9 mouse cellular contexts compared by ENCODE assay signal in genomic region chr10:61417672-61418071, GRCm38 (mm10). TPM values are rescaled to one million over a fixed set of nuclear protein-coding genes. Genes with fewer than 3 reads are reported as not detected.
DNase-seq lines count a peak whose midpoint lies in the region; ATAC-seq and TF ChIP-seq lines count a peak whose summit lies in the region.
"Had no signal": no experiment of that assay in that cellular context is flagged by ENCODE, and none has a peak within 500 bp of the region (broad histone marks: within the 10 kb centered on the region; RNA-seq: fewer than 3 reads in every experiment).

Gene Nodal (plus strand): TSS chr10:61417972.

- peaks cover 20% of the 10 kb centered on the region for H3K4me1 ChIP-seq in kidney, embryonic 15.5 days
- H3K4me1 ChIP-seq in embryonic facial prominence, embryonic 13.5 days: peaks cover 11% of the 10 kb centered on the region
- H3K4me1 ChIP-seq in hindbrain, postnatal 0 days (ENCODE audit: insufficient read depth, low read length): peaks cover 6% of the 10 kb centered on the region; the same call in 1 of the 2 replicates
- peaks cover 10% of the 10 kb centered on the region for H3K4me1 ChIP-seq in midbrain, embryonic 16.5 days (ENCODE audit: control insufficient read depth, insufficient read depth, low read length)

- TF ChIP-seq CTCF in hindbrain, postnatal 0 days (IDR thresholded peaks at IDR 0.05; ENCODE audit: low read depth): no peak

- ATAC-seq in kidney, embryonic 15.5 days (replicated peaks; ENCODE audit: low FRiP score): no peak
- ATAC-seq in embryonic facial prominence, embryonic 13.5 days (ENCODE audit: insufficient number of reproducible peaks, insufficient read depth, low FRiP score, low TSS enrichment, low read depth): no peak
- 0 out of 2 replicates have a peak, but pooled peaks have one; percentile 20 for ATAC-seq in hindbrain, postnatal 0 days
- no peak for ATAC-seq in midbrain, embryonic 16.5 days

- H3K36me3 ChIP-seq in kidney, embryonic 15.5 days: no peaks in the 10 kb centered on the region
- H3K36me3 ChIP-seq in embryonic facial prominence, embryonic 13.5 days: no peaks in the 10 kb centered on the region
- no peaks in the 10 kb centered on the region for H3K36me3 ChIP-seq in hindbrain, postnatal 0 days (ENCODE audit: insufficient read depth, low read length)
- no peaks in the 10 kb centered on the region for H3K36me3 ChIP-seq in midbrain, embryonic 16.5 days (ENCODE audit: control insufficient read depth, insufficient read depth, low read length)

- H3K9me3 ChIP-seq in kidney, embryonic 15.5 days (replicated peaks): no peaks in the 10 kb centered on the region
- no peaks in the 10 kb centered on the region for H3K9me3 ChIP-seq in embryonic facial prominence, embryonic 13.5 days
- H3K9me3 ChIP-seq in hindbrain, postnatal 0 days (ENCODE audit: low read length): no peaks in the 10 kb centered on the region
- H3K9me3 ChIP-seq in midbrain, embryonic 16.5 days (replicated peaks; ENCODE audit: control insufficient read depth, low read length, poor library complexity, severe bottlenecking): no peaks in the 10 kb centered on the region

- peak within 1 kb of the TSS; percentile 83 for H3K4me2 ChIP-seq in kidney, embryonic 15.5 days
- peak within 1 kb of the TSS; percentile 85 for H3K4me2 ChIP-seq in embryonic facial prominence, embryonic 13.5 days
- H3K4me2 ChIP-seq in hindbrain, postnatal 0 days (ENCODE audit: low read depth, low read length): peak within 1 kb of the TSS; percentile 83
- peak within 1 kb of the TSS; percentile 83 for H3K4me2 ChIP-seq in midbrain, embryonic 16.5 days (ENCODE audit: low read length)

- H3K27me3 ChIP-seq in kidney, embryonic 15.5 days: peaks cover 64% of the 10 kb centered on the region
- peaks cover 61% of the 10 kb centered on the region for H3K27me3 ChIP-seq in embryonic facial prominence, embryonic 13.5 days
- peaks cover 33% of the 10 kb centered on the region; the same call in 1 of the 2 replicates for H3K27me3 ChIP-seq in hindbrain, postnatal 0 days (ENCODE audit: insufficient read depth, low read length)
- peaks cover 26% of the 10 kb centered on the region for H3K27me3 ChIP-seq in midbrain, embryonic 16.5 days (ENCODE audit: control insufficient read depth, insufficient read depth, low read depth, low read length)

- peak within 1 kb of the TSS; percentile 46 for H3K4me3 ChIP-seq in kidney, embryonic 15.5 days (replicated peaks)
- peak within 1 kb of the TSS; percentile 48 for H3K4me3 ChIP-seq in embryonic facial prominence, embryonic 13.5 days
- peak within 1 kb of the TSS; percentile 47 for H3K4me3 ChIP-seq in hindbrain, postnatal 0 days (ENCODE audit: low read length)
- peak within 1 kb of the TSS; percentile 46 for H3K4me3 ChIP-seq in midbrain, embryonic 16.5 days (ENCODE audit: low read depth, low read length)

- H3K9ac ChIP-seq in kidney, embryonic 15.5 days: peak within 1 kb of the TSS; percentile 32
- peak within 1 kb of the TSS; percentile 67 for H3K9ac ChIP-seq in embryonic facial prominence, embryonic 13.5 days
- peak within 1 kb of the TSS; percentile 37; the same call in 1 of the 2 replicates for H3K9ac ChIP-seq in hindbrain, postnatal 0 days (replicated peaks; ENCODE audit: low read length)
- H3K9ac ChIP-seq in midbrain, embryonic 16.5 days (ENCODE audit: low read depth, low read length): peak within 1 kb of the TSS; percentile 54

- no peak within 1 kb of the TSS for H3K27ac ChIP-seq in kidney, embryonic 15.5 days
- H3K27ac ChIP-seq in embryonic facial prominence, embryonic 13.5 days: no peak within 1 kb of the TSS
- H3K27ac ChIP-seq in hindbrain, postnatal 0 days: no peak within 1 kb of the TSS
- H3K27ac ChIP-seq in midbrain, embryonic 16.5 days (ENCODE audit: low read length): no peak within 1 kb of the TSS

- 24% methylated on average over 10 of the region's 10 CpGs for WGBS in kidney, embryonic 15.5 days
- 23% methylated on average over 10 of the region's 10 CpGs for WGBS in embryonic facial prominence, embryonic 13.5 days
- 37% methylated on average over 10 of the region's 10 CpGs for WGBS in hindbrain, postnatal 0 days
- 32% methylated on average over 10 of the region's 10 CpGs for WGBS in midbrain, embryonic 16.5 days

- no peak for DNase-seq in kidney, postnatal 36 days
- DNase-seq in hindbrain, postnatal 0 days (ENCODE audit: low spot score): no peak
- no peak for DNase-seq in urinary bladder, postnatal 36 days (ENCODE audit: low spot score in 2 of 2)
- no peak for DNase-seq in adrenal gland, adult 8-10 months
- no peak for DNase-seq in ovary, postnatal 14 days (ENCODE audit: low spot score)

RNA-seq across cellular contexts. Expression of gene Nodal, which starts in this region (rescaled TPM):
- polyA plus RNA-seq in kidney, embryonic 15.5 days (2015; fragmentation: Nextera tagmentation; extraction: Ambion mirVana): 0.38 and 0.42 TPM in 2 replicates
- 0.15 and 0.25 TPM in 2 replicates for polyA plus RNA-seq in embryonic facial prominence, embryonic 13.5 days (2015; fragmentation: Nextera tagmentation; extraction: Ambion mirVana)
- total RNA-seq in hindbrain, postnatal 0 days (2014; rRNA removed): 0.58 and 1.1 TPM in 2 replicates
- 0.33 and 0.43 TPM in 2 replicates for polyA plus RNA-seq in hindbrain, postnatal 0 days (2015; fragmentation: Nextera tagmentation; extraction: Ambion mirVana)
- polyA plus RNA-seq in midbrain, embryonic 16.5 days (2015; fragmentation: Nextera tagmentation; extraction: Ambion mirVana): 0.30 and 0.48 TPM in 2 replicates
- total RNA-seq in adrenal gland, adult 8-10 months (2022): not detected
- total RNA-seq: common myeloid progenitor, adult 5-6 weeks had no signal
